Mouse (Mus musculus): ENCODE data around the gene Ggt7.

GRCm38 (mm10) chr2:155466861-155467260, 51.2 kb downstream of the Ggt7 start:
- TF ChIP-seq CTCF (IDR thresholded peaks at IDR 0.05; ENCODE audit: borderline replicate concordance, control insufficient read depth, extremely low read depth, insufficient read depth, low read length, poor library complexity): no peak
- TF ChIP-seq POLR2A (IDR thresholded peaks at IDR 0.05; ENCODE audit: control insufficient read depth, extremely low read depth, insufficient read depth, low read length, poor library complexity): no peak

Data from thymus, adult 2 months (tissue).